Mouse (Mus musculus) liver, embryonic 13.5 days (tissue): ENCODE measurements at regions not wholly inside any gene's neighbourhood (a gene's known extent, or its start where the extent isn't known, plus 50 kb on each side); places are given as distances from the start of the nearest gene placed in this dataset.

Source experiments
- ATAC-seq: fragments of 200-750 bp; cut with Nextera tagmentation; 2 replicates; pipeline ENCODE4 v1.8.0; 2017; ENCODE audit warnings: low read depth, mild to moderate bottlenecking, moderate number of reproducible peaks, moderate library complexity
- DNase-seq: peaks from one replicate; pipeline ENCODE4 v3.0.0; 2022
- H3K27ac ChIP-seq: fragments of 300-500 bp; sonication (generic); 2 replicates; pipeline ENCODE4 v1.5.1; 2015; ENCODE audit warnings: moderate library complexity, mild to moderate bottlenecking, inconsistent platforms
- H3K27me3 ChIP-seq: fragments of 300-500 bp; sonication (generic); 2 replicates; pipeline ENCODE4 v1.6.1; 2015; ENCODE audit warnings: mild to moderate bottlenecking, inconsistent platforms
- H3K36me3 ChIP-seq: fragments of 300-500 bp; sonication (generic); 2 replicates; pipeline ENCODE4 v1.6.1; 2015; ENCODE audit warnings: mild to moderate bottlenecking, inconsistent platforms
- H3K4me1 ChIP-seq: fragments of 300-500 bp; sonication (generic); replicated peaks from 2 replicates; pipeline ENCODE4 v1.6.1; 2015; ENCODE audit warnings: inconsistent platforms
- H3K4me2 ChIP-seq: fragments of 300-500 bp; sonication (generic); 2 replicates; pipeline ENCODE4 v1.6.1; 2015; ENCODE audit warnings: inconsistent platforms, mild to moderate bottlenecking, moderate library complexity
- H3K4me3 ChIP-seq: fragments of 300-500 bp; sonication (generic); replicated peaks from 2 replicates; pipeline ENCODE4 v1.5.1; 2015; ENCODE audit warnings: mild to moderate bottlenecking, inconsistent platforms
- H3K9ac ChIP-seq: fragments of 300-500 bp; sonication (generic); 2 replicates; pipeline ENCODE4 v1.6.1; 2015; ENCODE audit warnings: mild to moderate bottlenecking, inconsistent platforms
- H3K9me3 ChIP-seq: fragments of 300-500 bp; sonication (generic); replicated peaks from 2 replicates; pipeline ENCODE4 v1.6.1; 2016; ENCODE audit warnings: inconsistent platforms
- WGBS: fragments of 180-500 bp; shearing (Covaris S2); methylation state at CpG from one replicate; pipeline ENCODE4 v1.1.7; 2015; ENCODE audit not compliant: insufficient replicate concordance; 5-methylcytosine and 5-hydroxymethylcytosine counted together

GRCm38 (mm10) chr6:94813481-94814148 lies 113.7 kb upstream of the Lrig1 start:
- Histone ChIP-seq H3K27ac (peak overlapping the region; percentile 31; the same call in 1 of the 2 replicates), H3K4me1 (no peaks in the 10 kb centered on the region), H3K4me3 (no peak overlapping the region), H3K4me2 (no peak overlapping the region), H3K27me3 (no peaks in the 10 kb centered on the region), H3K36me3 (no peaks in the 10 kb centered on the region), H3K9me3 (no peaks in the 10 kb centered on the region), H3K9ac (no peak overlapping the region)
- 54% methylated on average over 7 of the region's 7 CpGs for WGBS
- ATAC-seq (peak; percentile 62; the same call in 1 of the 2 replicates), DNase-seq (no peak)

GRCm38 (mm10) chr6:94811846-94812245 lies 111.9 kb upstream of the Lrig1 start:
- H3K9ac ChIP-seq = no peak overlapping the region
- 40% methylated on average over 4 of the region's 4 CpGs for WGBS
- no peaks in the 10 kb centered on the region for H3K27me3 ChIP-seq
- no peak overlapping the region for H3K4me2 ChIP-seq
- no peaks in the 10 kb centered on the region for H3K4me1 ChIP-seq
- no peak for DNase-seq
- H3K9me3 ChIP-seq = no peaks in the 10 kb centered on the region
- no peaks in the 10 kb centered on the region for H3K36me3 ChIP-seq
- no peak overlapping the region for H3K27ac ChIP-seq
- no peak for ATAC-seq
- H3K4me3 ChIP-seq = no peak overlapping the region

- no peaks in the 10 kb centered on the region for H3K36me3 ChIP-seq
- H3K27ac ChIP-seq = no peak overlapping the region
- peaks cover 3% of the 10 kb centered on the region; the same call in 1 of the 2 replicates for H3K4me1 ChIP-seq
- H3K9me3 ChIP-seq = no peaks in the 10 kb centered on the region
- H3K4me2 ChIP-seq = no peak overlapping the region
- no peak for ATAC-seq
- H3K4me3 ChIP-seq = no peak overlapping the region
- H3K9ac ChIP-seq = no peak overlapping the region
- no peaks in the 10 kb centered on the region for H3K27me3 ChIP-seq
- WGBS = 58% methylated on average over 6 of the region's 6 CpGs
- no peak for DNase-seq
These were observed 107.3 kb upstream of the Lrig1 start for GRCm38 (mm10) chr6:94807216-94807615.

- Histone ChIP-seq H3K4me1 (peaks cover 3% of the 10 kb centered on the region; the same call in 1 of the 2 replicates), H3K36me3 (no peaks in the 10 kb centered on the region), H3K4me3 (no peak overlapping the region), H3K4me2 (no peak overlapping the region), H3K9ac (no peak overlapping the region), H3K9me3 (no peaks in the 10 kb centered on the region), H3K27ac (no peak overlapping the region), H3K27me3 (no peaks in the 10 kb centered on the region)
- WGBS = 53% methylated on average over 12 of the region's 12 CpGs
- no peak for DNase-seq
- no peak for ATAC-seq
These were observed 106.7 kb upstream of the Lrig1 start for GRCm38 (mm10) chr6:94806481-94807160.

GRCm38 (mm10) chr6:94805685-94806084 lies 105.7 kb upstream of the Lrig1 start:
- WGBS = 38% methylated on average over 6 of the region's 6 CpGs
- Histone ChIP-seq H3K9ac (no peak overlapping the region), H3K4me3 (no peak overlapping the region), H3K9me3 (no peaks in the 10 kb centered on the region), H3K4me1 (peaks cover 3% of the 10 kb centered on the region; the same call in 1 of the 2 replicates), H3K4me2 (no peak overlapping the region), H3K36me3 (no peaks in the 10 kb centered on the region), H3K27ac (no peak overlapping the region), H3K27me3 (no peaks in the 10 kb centered on the region)
- no peak for ATAC-seq
- no peak for DNase-seq

- H3K36me3 ChIP-seq = no peaks in the 10 kb centered on the region
- H3K27ac ChIP-seq = no peak overlapping the region
- WGBS = 58% methylated on average over 10 of the region's 10 CpGs
- H3K9ac ChIP-seq = no peak overlapping the region
- DNase-seq (no peak), ATAC-seq (no peak)
- H3K4me3 ChIP-seq = no peak overlapping the region
- no peak overlapping the region for H3K4me2 ChIP-seq
- H3K27me3 ChIP-seq = no peaks in the 10 kb centered on the region
- peaks cover 3% of the 10 kb centered on the region; the same call in 1 of the 2 replicates for H3K4me1 ChIP-seq
- H3K9me3 ChIP-seq = no peaks in the 10 kb centered on the region
These were observed 104.4 kb upstream of the Lrig1 start for GRCm38 (mm10) chr6:94804284-94804815.

GRCm38 (mm10) chr6:94801039-94801438 lies 101.1 kb upstream of the Lrig1 start:
- Histone ChIP-seq H3K36me3 (no peaks in the 10 kb centered on the region), H3K27me3 (no peaks in the 10 kb centered on the region), H3K9me3 (no peaks in the 10 kb centered on the region), H3K27ac (no peak overlapping the region), H3K9ac (no peak overlapping the region), H3K4me3 (no peak overlapping the region), H3K4me1 (peaks cover 3% of the 10 kb centered on the region; the same call in 1 of the 2 replicates), H3K4me2 (no peak overlapping the region)
- DNase-seq (no peak), ATAC-seq (no peak)
- 48% methylated on average over 12 of the region's 12 CpGs for WGBS

GRCm38 (mm10) chr6:94798545-94799211 lies 98.7 kb upstream of the Lrig1 start:
- Histone ChIP-seq H3K27me3 (no peaks in the 10 kb centered on the region), H3K4me3 (no peak overlapping the region), H3K4me2 (no peak overlapping the region), H3K36me3 (no peaks in the 10 kb centered on the region), H3K4me1 (no peaks in the 10 kb centered on the region), H3K9me3 (no peaks in the 10 kb centered on the region), H3K27ac (no peak overlapping the region), H3K9ac (no peak overlapping the region)
- ATAC-seq (no peak), DNase-seq (no peak)
- 70% methylated on average over 4 of the region's 4 CpGs for WGBS

- no peak overlapping the region for H3K4me2 ChIP-seq
- H3K27me3 ChIP-seq = no peaks in the 10 kb centered on the region
- no peaks in the 10 kb centered on the region for H3K9me3 ChIP-seq
- no peak for DNase-seq
- no peak overlapping the region for H3K4me3 ChIP-seq
- WGBS = 57% methylated on average over 4 of the region's 4 CpGs
- H3K4me1 ChIP-seq = no peaks in the 10 kb centered on the region
- no peak overlapping the region for H3K27ac ChIP-seq
- no peak overlapping the region for H3K9ac ChIP-seq
- no peaks in the 10 kb centered on the region for H3K36me3 ChIP-seq
- no peak for ATAC-seq
These were observed 95.5 kb upstream of the Lrig1 start for GRCm38 (mm10) chr6:94795442-94795841.

GRCm38 (mm10) chr6:94793555-94793954 lies 93.6 kb upstream of the Lrig1 start:
- H3K36me3 ChIP-seq = no peaks in the 10 kb centered on the region
- no peaks in the 10 kb centered on the region for H3K4me1 ChIP-seq

GRCm38 (mm10) chr6:94792312-94792711 lies 92.4 kb upstream of the Lrig1 start:
- Histone ChIP-seq H3K4me3 (no peak overlapping the region), H3K9me3 (no peaks in the 10 kb centered on the region), H3K27ac (no peak overlapping the region), H3K9ac (no peak overlapping the region), H3K4me2 (no peak overlapping the region), H3K4me1 (no peaks in the 10 kb centered on the region), H3K27me3 (no peaks in the 10 kb centered on the region), H3K36me3 (no peaks in the 10 kb centered on the region)
- DNase-seq (no peak), ATAC-seq (no peak)
- 57% methylated on average over 4 of the region's 4 CpGs for WGBS

More at GRCm38 (mm10) chr6:94793555-94793954, 93.6 kb upstream of the Lrig1 start:
- WGBS = 73% methylated on average over 6 of the region's 6 CpGs
- Histone ChIP-seq H3K27ac (no peak overlapping the region), H3K4me2 (no peak overlapping the region), H3K9me3 (no peaks in the 10 kb centered on the region), H3K4me3 (no peak overlapping the region), H3K27me3 (no peaks in the 10 kb centered on the region), H3K9ac (no peak overlapping the region)
- DNase-seq (no peak), ATAC-seq (no peak)
